Mouse (Mus musculus): Measurements from ENCODE around the gene 1520401A03Rik. TPM values are rescaled to one million over a fixed set of nuclear protein-coding genes. Genes with fewer than 3 reads are reported as not detected.

The 1520401A03Rik gene
- polyA plus RNA-seq, 1 experiment from 2014 or later, result 0.25 TPM

GRCm38 (mm10) chr17:23740136-23740584 lies 17.6 kb upstream of the 1520401A03Rik start:
- Histone ChIP-seq H3K4me3 (ENCODE audit: low read depth, low read length) (peak overlapping the region; percentile 50), H3K27ac (ENCODE audit: low read depth, low read length) (peak overlapping the region; percentile 61), H3K4me1 (ENCODE audit: control insufficient read depth, insufficient read depth, low read length) (peaks cover 12% of the 10 kb centered on the region), H3K9me3 (ENCODE audit: control insufficient read depth, low read length) (no peaks in the 10 kb centered on the region), H3K9ac (ENCODE audit: low read length) (peak overlapping the region; percentile 76), H3K4me2 (ENCODE audit: low read depth) (peak overlapping the region; percentile 87), H3K36me3 (ENCODE audit: control insufficient read depth, insufficient read depth, low read length) (no peaks in the 10 kb centered on the region; the same call in 1 of the 2 replicates), H3K27me3 (ENCODE audit: control insufficient read depth, insufficient read depth, low read length) (peaks cover 53% of the 10 kb centered on the region)
- ATAC-seq (ENCODE audit: insufficient read depth, low FRiP score, low TSS enrichment) (peak; percentile 81), DNase-seq (ENCODE audit: low spot score) (peak; percentile 91)
- 0% methylated on average over 40 of the region's 46 CpGs for WGBS

GRCm38 (mm10) chr17:23739202-23740135 lies 16.9 kb upstream of the 1520401A03Rik start:
- peaks cover 12% of the 10 kb centered on the region for H3K4me1 ChIP-seq (ENCODE audit: control insufficient read depth, insufficient read depth, low read length)
- peak overlapping the region; percentile 87 for H3K4me2 ChIP-seq (ENCODE audit: low read depth)
- no peaks in the 10 kb centered on the region for H3K9me3 ChIP-seq (ENCODE audit: control insufficient read depth, low read length)
- peak; percentile 60 for DNase-seq (ENCODE audit: low spot score)
- H3K4me3 ChIP-seq (ENCODE audit: low read depth, low read length), result peak overlapping the region; percentile 50
- peaks cover 46% of the 10 kb centered on the region for H3K27me3 ChIP-seq (ENCODE audit: control insufficient read depth, insufficient read depth, low read length)
- H3K27ac ChIP-seq (ENCODE audit: low read depth, low read length), result peak overlapping the region; percentile 61
- peak; percentile 43 for ATAC-seq (ENCODE audit: insufficient read depth, low FRiP score, low TSS enrichment)
- H3K36me3 ChIP-seq (ENCODE audit: control insufficient read depth, insufficient read depth, low read length), result no peaks in the 10 kb centered on the region; the same call in 1 of the 2 replicates
- WGBS, result under 1% methylated on average over 48 of the region's 48 CpGs
- H3K9ac ChIP-seq (ENCODE audit: low read length), result peak overlapping the region; percentile 76

GRCm38 (mm10) chr17:23738836-23739201 lies 16.2 kb upstream of the 1520401A03Rik start:
- H3K9ac ChIP-seq (ENCODE audit: low read length), result peak overlapping the region; percentile 76

GRCm38 (mm10) chr17:23737493-23738445 lies 15.2 kb upstream of the 1520401A03Rik start:
- no peak for DNase-seq (ENCODE audit: low spot score)
- ATAC-seq (ENCODE audit: insufficient read depth, low FRiP score, low TSS enrichment), result no peak
- H3K4me2 ChIP-seq (ENCODE audit: low read depth), result peak overlapping the region; percentile 87
- H3K36me3 ChIP-seq (ENCODE audit: control insufficient read depth, insufficient read depth, low read length), result no peaks in the 10 kb centered on the region; the same call in 1 of the 2 replicates
- H3K4me1 ChIP-seq (ENCODE audit: control insufficient read depth, insufficient read depth, low read length), result peaks cover 12% of the 10 kb centered on the region
- H3K27me3 ChIP-seq (ENCODE audit: control insufficient read depth, insufficient read depth, low read length), result peaks cover 29% of the 10 kb centered on the region
- H3K27ac ChIP-seq (ENCODE audit: low read depth, low read length), result no peak overlapping the region
- no peaks in the 10 kb centered on the region for H3K9me3 ChIP-seq (ENCODE audit: control insufficient read depth, low read length)
- H3K9ac ChIP-seq (ENCODE audit: low read length), result no peak overlapping the region
- H3K4me3 ChIP-seq (ENCODE audit: low read depth, low read length), result no peak overlapping the region
- WGBS, result 60% methylated on average over 15 of the region's 15 CpGs

More at GRCm38 (mm10) chr17:23738836-23739201, 16.2 kb upstream of the 1520401A03Rik start:
- no peaks in the 10 kb centered on the region; the same call in 1 of the 2 replicates for H3K36me3 ChIP-seq (ENCODE audit: control insufficient read depth, insufficient read depth, low read length)
- H3K27ac ChIP-seq (ENCODE audit: low read depth, low read length), result no peak overlapping the region
- no peak for ATAC-seq (ENCODE audit: insufficient read depth, low FRiP score, low TSS enrichment)
- H3K4me3 ChIP-seq (ENCODE audit: low read depth, low read length), result peak overlapping the region; percentile 50
- peaks cover 40% of the 10 kb centered on the region for H3K27me3 ChIP-seq (ENCODE audit: control insufficient read depth, insufficient read depth, low read length)
- peak overlapping the region; percentile 87 for H3K4me2 ChIP-seq (ENCODE audit: low read depth)
- peaks cover 12% of the 10 kb centered on the region for H3K4me1 ChIP-seq (ENCODE audit: control insufficient read depth, insufficient read depth, low read length)
- WGBS, result 42% methylated on average over 2 of the region's 2 CpGs
- no peak for DNase-seq (ENCODE audit: low spot score)
- no peaks in the 10 kb centered on the region for H3K9me3 ChIP-seq (ENCODE audit: control insufficient read depth, low read length)

- Histone ChIP-seq H3K4me3 (ENCODE audit: low read depth, low read length) (no peak overlapping the region), H3K27me3 (ENCODE audit: control insufficient read depth, insufficient read depth, low read length) (peaks cover 6% of the 10 kb centered on the region; the same call in 1 of the 2 replicates), H3K4me1 (ENCODE audit: control insufficient read depth, insufficient read depth, low read length) (peaks cover 6% of the 10 kb centered on the region), H3K4me2 (ENCODE audit: low read depth) (no peak overlapping the region), H3K27ac (ENCODE audit: low read depth, low read length) (no peak overlapping the region), H3K9me3 (ENCODE audit: control insufficient read depth, low read length) (no peaks in the 10 kb centered on the region), H3K36me3 (ENCODE audit: control insufficient read depth, insufficient read depth, low read length) (no peaks in the 10 kb centered on the region; the same call in 1 of the 2 replicates), H3K9ac (ENCODE audit: low read length) (no peak overlapping the region)
- 88% methylated on average over 1 of the region's 1 CpGs for WGBS
- DNase-seq (ENCODE audit: low spot score) (no peak), ATAC-seq (ENCODE audit: insufficient read depth, low FRiP score, low TSS enrichment) (no peak)
Measured at GRCm38 (mm10) chr17:23734341-23734740, 11.8 kb upstream of the 1520401A03Rik start.

- Histone ChIP-seq H3K27me3 (ENCODE audit: control insufficient read depth, insufficient read depth, low read length) (no peaks in the 10 kb centered on the region), H3K36me3 (ENCODE audit: control insufficient read depth, insufficient read depth, low read length) (no peaks in the 10 kb centered on the region; the same call in 1 of the 2 replicates), H3K4me2 (ENCODE audit: low read depth) (no peak overlapping the region), H3K9me3 (ENCODE audit: control insufficient read depth, low read length) (no peaks in the 10 kb centered on the region), H3K4me1 (ENCODE audit: control insufficient read depth, insufficient read depth, low read length) (peaks cover 2% of the 10 kb centered on the region; the same call in 1 of the 2 replicates), H3K27ac (ENCODE audit: low read depth, low read length) (no peak overlapping the region), H3K9ac (ENCODE audit: low read length) (no peak overlapping the region), H3K4me3 (ENCODE audit: low read depth, low read length) (no peak overlapping the region)
- ATAC-seq (ENCODE audit: insufficient read depth, low FRiP score, low TSS enrichment), result no peak
- WGBS, result 79% methylated on average over 1 of the region's 1 CpGs
- DNase-seq (ENCODE audit: low spot score), result no peak
Measured at GRCm38 (mm10) chr17:23730441-23730840, 7.9 kb upstream of the 1520401A03Rik start.

- Histone ChIP-seq H3K9me3 (ENCODE audit: control insufficient read depth, low read length) (no peaks in the 10 kb centered on the region), H3K36me3 (ENCODE audit: control insufficient read depth, insufficient read depth, low read length) (no peaks in the 10 kb centered on the region), H3K4me2 (ENCODE audit: low read depth) (peak overlapping the region; percentile 87), H3K27me3 (ENCODE audit: control insufficient read depth, insufficient read depth, low read length) (no peaks in the 10 kb centered on the region), H3K4me1 (ENCODE audit: control insufficient read depth, insufficient read depth, low read length) (peaks cover 2% of the 10 kb centered on the region; the same call in 1 of the 2 replicates), H3K9ac (ENCODE audit: low read length) (peak overlapping the region; percentile 75), H3K27ac (ENCODE audit: low read depth, low read length) (peak overlapping the region; percentile 50; the same call in 1 of the 2 replicates), H3K4me3 (ENCODE audit: low read depth, low read length) (peak overlapping the region; percentile 65)
- DNase-seq (ENCODE audit: low spot score) (peak; percentile 78), ATAC-seq (ENCODE audit: insufficient read depth, low FRiP score, low TSS enrichment) (peak; percentile 87)
- WGBS, result under 1% methylated on average over 20 of the region's 20 CpGs
Measured at GRCm38 (mm10) chr17:23726758-23727142, 4.2 kb upstream of the 1520401A03Rik start.
